Comparison of ENCODE assay signal across 36 mouse cellular contexts in genomic region chr6:135316141-135316540, GRCm38 (mm10). TPM values are rescaled to one million over a fixed set of nuclear protein-coding genes. Genes with fewer than 3 reads are reported as not detected.
DNase-seq lines count a peak whose midpoint lies in the region; ATAC-seq and TF ChIP-seq lines count a peak whose summit lies in the region.
"Had no signal": no experiment of that assay in that cellular context is flagged by ENCODE, and none has a peak within 500 bp of the region (broad histone marks: within the 10 kb centered on the region; RNA-seq: fewer than 3 reads in every experiment).

No protein-coding gene starts in this region.

- WGBS in heart, embryonic 15.5 days = 60% methylated on average over 2 of the region's 2 CpGs

- H3K4me2 ChIP-seq in heart, embryonic 15.5 days = no peak overlapping the region
- peak overlapping the region; percentile 38 for H3K4me2 ChIP-seq in myocyte (ENCODE audit: low read depth)
- H3K4me2 ChIP-seq: embryonic facial prominence, embryonic 15.5 days; forebrain, embryonic 13.5 days; heart, embryonic 13.5 days; hindbrain, embryonic 15.5 days; limb, embryonic 12.5 days; liver, embryonic 15.5 days; midbrain, embryonic 12.5 days; neural tube, embryonic 13.5 days had no signal

- no peaks in the 10 kb centered on the region for H3K4me1 ChIP-seq in heart, embryonic 15.5 days (replicated peaks)
- H3K4me1 ChIP-seq: forebrain, embryonic 13.5 days; heart, embryonic 13.5 days; hindbrain, embryonic 15.5 days; liver, embryonic 15.5 days; megakaryocyte, embryonic 14.5 days; midbrain, embryonic 12.5 days had no signal

- H3K9me3 ChIP-seq in heart, embryonic 15.5 days (replicated peaks) = no peaks in the 10 kb centered on the region
- H3K9me3 ChIP-seq: embryonic facial prominence, embryonic 10.5 days; embryonic facial prominence, embryonic 15.5 days; forebrain, embryonic 13.5 days; heart, embryonic 13.5 days; hindbrain, embryonic 10.5 days; hindbrain, embryonic 15.5 days; limb, embryonic 12.5 days; liver, embryonic 15.5 days; megakaryocyte, embryonic 14.5 days; midbrain, embryonic 12.5 days; neural tube, embryonic 13.5 days had no signal

- H3K27me3 ChIP-seq in heart, embryonic 15.5 days = no peaks in the 10 kb centered on the region
- H3K27me3 ChIP-seq in myocyte (ENCODE audit: control insufficient read depth, insufficient read depth, insufficient read length) = no peaks in the 10 kb centered on the region
- H3K27me3 ChIP-seq: embryonic facial prominence, embryonic 15.5 days; forebrain, embryonic 13.5 days; heart, embryonic 13.5 days; hindbrain, embryonic 15.5 days; limb, embryonic 12.5 days; liver, embryonic 15.5 days; midbrain, embryonic 12.5 days; neural tube, embryonic 13.5 days had no signal

- H3K9ac ChIP-seq in heart, embryonic 15.5 days = no peak overlapping the region
- H3K9ac ChIP-seq: embryonic facial prominence, embryonic 15.5 days; forebrain, embryonic 13.5 days; heart, embryonic 13.5 days; hindbrain, embryonic 15.5 days; limb, embryonic 12.5 days; liver, embryonic 15.5 days; midbrain, embryonic 12.5 days; neural tube, embryonic 13.5 days had no signal

- H3K4me3 ChIP-seq in heart, embryonic 15.5 days = no peak overlapping the region
- H3K4me3 ChIP-seq in left cerebral cortex, adult 2 months = no peak overlapping the region
- H3K4me3 ChIP-seq in myocyte = no peak overlapping the region
- H3K4me3 ChIP-seq in layer of hippocampus, adult 2 months = no peak overlapping the region
- H3K4me3 ChIP-seq: embryonic facial prominence, embryonic 10.5 days; embryonic facial prominence, embryonic 15.5 days; forebrain, embryonic 13.5 days; heart, embryonic 13.5 days; hindbrain, embryonic 10.5 days; hindbrain, embryonic 15.5 days; limb, embryonic 12.5 days; liver, embryonic 15.5 days; megakaryocyte, embryonic 14.5 days; midbrain, embryonic 12.5 days; neural tube, embryonic 13.5 days had no signal

- intact Hi-C loops in left cerebral cortex, adult 2 months (cut with DNase I) = no loop called here
- intact Hi-C loops in left cerebral cortex, postnatal 10 days (cut with DNase I) = no loop called here

- DNase-seq in heart, adult 18-20 months = no peak
- DNase-seq in left cerebral cortex, adult 2 months (ENCODE audit: extremely low spot score in 1 of 2, low spot score in 2 of 2) = no peak
- no peak for DNase-seq in left cerebral cortex, postnatal 10 days (ENCODE audit: extremely low spot score in 1 of 2, low spot score in 2 of 2)
- peak; percentile 51 for DNase-seq in right cerebral cortex, adult 18-20 months
- DNase-seq in right cerebral cortex, postnatal 4 days = no peak
- no peak for DNase-seq in layer of hippocampus, adult 2 months (ENCODE audit: low spot score in 2 of 2)
- DNase-seq: adrenal gland, postnatal 36 days; cerebellum, adult 2 months; cerebellum, postnatal 14 days; heart, postnatal 14 days; kidney, adult 18-20 months; layer of hippocampus, postnatal 36 days; lung, postnatal 36 days; right cerebral cortex, postnatal 14 days; spleen, adult 18-20 months; thymus, postnatal 4 days had no signal

- ATAC-seq in heart, embryonic 15.5 days (replicated peaks; ENCODE audit: insufficient number of reproducible peaks, insufficient read depth, low FRiP score, low read depth) = no peak
- ATAC-seq: CD4-positive, CD25-positive, alpha-beta regulatory T cell, adult 4 months; forebrain, embryonic 13.5 days; inflammation-experienced regulatory T-cells, adult 6 months had no signal

- no peak for TF ChIP-seq CTCF in left cerebral cortex, adult 2 months (IDR thresholded peaks at IDR 0.05)
- TF ChIP-seq CTCF in layer of hippocampus, adult 2 months (conservative IDR thresholded peaks at IDR 0.05) = no peak

- peak overlapping the region; percentile 26; the same call in 1 of the 2 replicates for H3K27ac ChIP-seq in heart, embryonic 15.5 days
- H3K27ac ChIP-seq in left cerebral cortex, adult 2 months = 0 out of 2 replicates have a peak overlapping the region, but pooled peaks have one; percentile 11
- H3K27ac ChIP-seq in layer of hippocampus, adult 2 months = no peak overlapping the region
- H3K27ac ChIP-seq: embryonic facial prominence, embryonic 10.5 days; embryonic facial prominence, embryonic 15.5 days; forebrain, embryonic 13.5 days; heart, embryonic 13.5 days; hindbrain, embryonic 10.5 days; hindbrain, embryonic 15.5 days; limb, embryonic 12.5 days; liver, embryonic 15.5 days; midbrain, embryonic 12.5 days; neural tube, embryonic 13.5 days had no signal

- no peaks in the 10 kb centered on the region for H3K36me3 ChIP-seq in heart, embryonic 15.5 days
- H3K36me3 ChIP-seq in myocyte (ENCODE audit: control insufficient read depth, insufficient read depth) = no peaks in the 10 kb centered on the region
- H3K36me3 ChIP-seq: embryonic facial prominence, embryonic 10.5 days; embryonic facial prominence, embryonic 15.5 days; heart, embryonic 13.5 days; hindbrain, embryonic 10.5 days; hindbrain, embryonic 15.5 days; limb, embryonic 12.5 days; liver, embryonic 15.5 days; midbrain, embryonic 12.5 days; neural tube, embryonic 13.5 days had no signal

- H3K79me2 ChIP-seq in myocyte (ENCODE audit: control insufficient read depth, insufficient read depth) = no peaks in the 10 kb centered on the region

- H3ac ChIP-seq in myocyte (ENCODE audit: control insufficient read depth, insufficient read length) = no peak overlapping the region

- no peak for TF ChIP-seq POLR2A in myocyte (IDR thresholded peaks at IDR 0.05; ENCODE audit: insufficient read length, low read depth)

TF ChIP-seq in myocyte, 11 proteins besides CTCF, POLR2A, EP300 and RAD21:
- TF ChIP-seq MAX (IDR thresholded peaks at IDR 0.05; ENCODE audit: low read depth) (no peak), TCF12 (IDR thresholded peaks at IDR 0.05; ENCODE audit: insufficient read depth, poor library complexity, severe bottlenecking) (no peak), MYOG (IDR thresholded peaks at IDR 0.05; ENCODE audit: control insufficient read depth in 1 of 3, insufficient read depth in 1 of 3, insufficient read length in 2 of 3, low read depth in 2 of 3) (no peak), E2F4 (IDR thresholded peaks at IDR 0.05; ENCODE audit: insufficient read depth) (no peak), USF1 (IDR thresholded peaks at IDR 0.05; ENCODE audit: low read depth) (no peak), CEBPB (IDR thresholded peaks at IDR 0.05; ENCODE audit: insufficient read depth, poor library complexity, severe bottlenecking) (no peak), TCF3 (IDR thresholded peaks at IDR 0.05; ENCODE audit: insufficient read length, low read depth) (no peak), MYOD1 (IDR thresholded peaks at IDR 0.05; ENCODE audit: control insufficient read depth in 1 of 3, insufficient read length in 2 of 3, low read depth in 2 of 3) (no peak), SRF (IDR thresholded peaks at IDR 0.05; ENCODE audit: control insufficient read depth, insufficient read length, low read depth) (no peak), REST (IDR thresholded peaks at IDR 0.05; ENCODE audit: insufficient read depth, insufficient read length) (no peak), POLR2AphosphoS2 (IDR thresholded peaks at IDR 0.05; ENCODE audit: insufficient read length, low read depth) (no peak)
TF ChIP-seq in myocyte: peak in this region for 0.

RNA-seq across cellular contexts. Expression of gene Pbp2, which starts 5.9 kb away (rescaled TPM):
- polyA plus RNA-seq in heart, embryonic 15.5 days (2015; fragmentation: Nextera tagmentation; extraction: Ambion mirVana) = 0.10 TPM in 1 of 2 replicates, not detected in the other
- not detected for total RNA-seq in heart, adult 18-20 months (2021)
- under 1 TPM; 0.28 to 0.54 TPM for total RNA-seq in left cerebral cortex, adult 2 months (2021)
- not detected for total RNA-seq in left cerebral cortex, postnatal 10 days (2021)
- polyA plus RNA-seq in myocyte (2012; fragmentation: generic; extraction: Trizol) = 0.16 TPM
- under 1 TPM in 1 of 2 experiments, not detected in 1; 0.27 TPM for total RNA-seq in layer of hippocampus, adult 2 months (2021)
- total RNA-seq: adrenal gland, postnatal 36 days; gastrocnemius, adult 18-20 months; heart, adult 8-10 months; heart, postnatal 14 days; layer of hippocampus, postnatal 36 days; liver, adult 2 months; midbrain, postnatal 0 days had no signal
- polyA plus RNA-seq: CD4-positive, CD25-positive, alpha-beta regulatory T cell, adult 4 months; cerebellum, adult 2 months; embryonic facial prominence, embryonic 10.5 days; forebrain, embryonic 13.5 days; heart, embryonic 13.5 days; hindbrain, embryonic 10.5 days; inflammation-experienced regulatory T-cells, adult 6 months; limb, embryonic 12.5 days; liver, adult 2 months; liver, embryonic 15.5 days; midbrain, embryonic 12.5 days; midbrain, postnatal 0 days; thymus, postnatal 0 days had no signal

RNA-seq across cellular contexts. Expression of gene Emp1, which starts 46.2 kb away (rescaled TPM):
- polyA plus RNA-seq in heart, embryonic 15.5 days (2015; fragmentation: Nextera tagmentation; extraction: Ambion mirVana) = 45.5 and 49.7 TPM in 2 replicates
- total RNA-seq in heart, adult 18-20 months (2021) = 10 to 100 TPM; 39.9 to 43.1 TPM
- total RNA-seq in left cerebral cortex, adult 2 months (2021) = 1 to 10 TPM; 2.6 TPM
- total RNA-seq in left cerebral cortex, postnatal 10 days (2021) = 1 to 10 TPM; 3.0 to 4.4 TPM
- polyA plus RNA-seq in myocyte (2012; fragmentation: generic; extraction: Trizol) = 112 TPM
- total RNA-seq in layer of hippocampus, adult 2 months (2021) = 1 to 10 TPM; 2.0 to 2.8 TPM

Comparison
In these comparisons a context has a peak if more than half of its experiments do, and no peak if none do; other contexts are left out.
1. RNA of gene Emp1, which starts 46.2 kb away (total RNA-seq): 39.9 to 43.1 TPM in heart, adult 18-20 months; 3.0 to 4.4 TPM in left cerebral cortex, postnatal 10 days, 2.0 to 2.8 TPM in layer of hippocampus, adult 2 months and 2.6 TPM in left cerebral cortex, adult 2 months; every median in the first group is over 4 times any median in the second.